In genomic region chr13:60047791-60048730, GRCm38 (mm10) we compare ENCODE assay signal across 8 mouse cellular contexts.
DNase-seq lines count a peak whose midpoint lies in the region; ATAC-seq lines count a peak whose summit lies in the region.

No protein-coding gene starts in this region.

- H3K4me2 ChIP-seq in hindbrain, embryonic 11.5 days (replicated peaks; ENCODE audit: low read depth, low read length) = no peak overlapping the region
- no peak overlapping the region for H3K4me2 ChIP-seq in embryonic facial prominence, embryonic 11.5 days (ENCODE audit: low read depth, low read length)

- H3K36me3 ChIP-seq in hindbrain, embryonic 10.5 days = no peaks in the 10 kb centered on the region
- no peaks in the 10 kb centered on the region for H3K36me3 ChIP-seq in hindbrain, embryonic 11.5 days (ENCODE audit: control insufficient read depth, insufficient read depth, low read length)
- H3K36me3 ChIP-seq in embryonic facial prominence, embryonic 11.5 days (replicated peaks; ENCODE audit: control insufficient read depth, insufficient read depth, low read depth, low read length) = no peaks in the 10 kb centered on the region

- peaks cover 39% of the 10 kb centered on the region for H3K4me1 ChIP-seq in hindbrain, embryonic 10.5 days (replicated peaks)
- H3K4me1 ChIP-seq in hindbrain, embryonic 11.5 days (replicated peaks; ENCODE audit: control insufficient read depth, insufficient read depth, low read length) = no peaks in the 10 kb centered on the region
- H3K4me1 ChIP-seq in embryonic facial prominence, embryonic 11.5 days (ENCODE audit: control insufficient read depth, insufficient read depth, low read length) = no peaks in the 10 kb centered on the region

- WGBS in hindbrain, embryonic 10.5 days = 72% methylated on average over 9 of the region's 9 CpGs
- 72% methylated on average over 9 of the region's 9 CpGs for WGBS in hindbrain, embryonic 11.5 days
- 63% methylated on average over 9 of the region's 9 CpGs for WGBS in embryonic facial prominence, embryonic 11.5 days

- intact Hi-C loops in left cerebral cortex, postnatal 25 days (cut with DNase I) = loop anchor here (5.0 kb wide), 1 partner anchor 129 kb away; the partner anchor contains the start of gene Gas1

- ATAC-seq in hindbrain, embryonic 11.5 days (ENCODE audit: low FRiP score) = no peak
- no peak for ATAC-seq in embryonic facial prominence, embryonic 11.5 days (replicated peaks; ENCODE audit: insufficient number of reproducible peaks, low FRiP score, low TSS enrichment, low read depth)

- H3K9me3 ChIP-seq in hindbrain, embryonic 10.5 days = no peaks in the 10 kb centered on the region
- H3K9me3 ChIP-seq in hindbrain, embryonic 11.5 days (ENCODE audit: control insufficient read depth, low read length) = no peaks in the 10 kb centered on the region
- no peaks in the 10 kb centered on the region for H3K9me3 ChIP-seq in embryonic facial prominence, embryonic 11.5 days (replicated peaks; ENCODE audit: control insufficient read depth, low read length)

- no peaks in the 10 kb centered on the region for H3K27me3 ChIP-seq in hindbrain, embryonic 10.5 days (ENCODE audit: insufficient read depth, poor library complexity, severe bottlenecking)
- no peaks in the 10 kb centered on the region for H3K27me3 ChIP-seq in hindbrain, embryonic 11.5 days (ENCODE audit: control insufficient read depth, insufficient read depth, low read length)
- no peaks in the 10 kb centered on the region for H3K27me3 ChIP-seq in embryonic facial prominence, embryonic 11.5 days (ENCODE audit: control insufficient read depth, insufficient read depth, low read length)

- DNase-seq in hindbrain, embryonic 10.5 days (ENCODE audit: low spot score) = no peak
- no peak for DNase-seq in hindbrain, embryonic 11.5 days (ENCODE audit: low spot score)
- DNase-seq in 3T3-L1 (ENCODE audit: low read depth, low spot score) = peak; percentile 90
- DNase-seq in embryonic facial prominence, embryonic 11.5 days (ENCODE audit: low spot score) = peak; percentile 31
- DNase-seq in left cerebral cortex, postnatal 25 days (ENCODE audit: low spot score in 2 of 2) = peak; percentile 27 to 90
- DNase-seq in urinary bladder, postnatal 4 days (ENCODE audit: low spot score in 2 of 2) = no peak
- DNase-seq in testis, postnatal 14 days (ENCODE audit: low spot score) = no peak
- no peak for DNase-seq in embryo, embryonic 10 days (ENCODE audit: low spot score)

- H3K4me3 ChIP-seq in hindbrain, embryonic 10.5 days = no peak overlapping the region
- no peak overlapping the region for H3K4me3 ChIP-seq in hindbrain, embryonic 11.5 days (ENCODE audit: low read depth, low read length)
- H3K4me3 ChIP-seq in embryonic facial prominence, embryonic 11.5 days (ENCODE audit: low read depth, low read length) = no peak overlapping the region

- H3K9ac ChIP-seq in hindbrain, embryonic 11.5 days (ENCODE audit: low read depth, low read length) = no peak overlapping the region
- no peak overlapping the region for H3K9ac ChIP-seq in embryonic facial prominence, embryonic 11.5 days (replicated peaks; ENCODE audit: low read length)

- H3K27ac ChIP-seq in hindbrain, embryonic 10.5 days = peak overlapping the region; percentile 42; the same call in 1 of the 2 replicates
- no peak overlapping the region for H3K27ac ChIP-seq in hindbrain, embryonic 11.5 days (ENCODE audit: low read depth, low read length)
- H3K27ac ChIP-seq in embryonic facial prominence, embryonic 11.5 days (replicated peaks; ENCODE audit: low read depth, low read length) = no peak overlapping the region

Comparison
In these comparisons a context has a peak if more than half of its experiments do, and no peak if none do; other contexts are left out.
1. DNase-seq: peak in 3T3-L1 (single experiment), embryonic facial prominence, embryonic 11.5 days (single experiment) and left cerebral cortex, postnatal 25 days (2 of 2); none in hindbrain, embryonic 10.5 days (single experiment), hindbrain, embryonic 11.5 days (single experiment), urinary bladder, postnatal 4 days (0 of 2), testis, postnatal 14 days (single experiment) and embryo, embryonic 10 days (single experiment).